Mouse (Mus musculus): ENCODE results near the gene Nol12.

Nol12 gene

GRCm38 (mm10) chr15:78934784-78935320 lies at the start of gene Nol12:
Gene Nol12, plus strand, starts transcription at chr15:78934933.
- DNase-seq, result peak; percentile 95

GRCm38 (mm10) chr15:78889401-78889853 lies 45.3 kb upstream of the Nol12 start:
- DNase-seq, result no peak

- no peak for DNase-seq
These were observed 42.3 kb upstream of the Nol12 start for GRCm38 (mm10) chr15:78892440-78892839.

- no peak for DNase-seq
These were observed 40.0 kb upstream of the Nol12 start for GRCm38 (mm10) chr15:78894726-78895125.

- no peak for DNase-seq
These were observed 39.0 kb upstream of the Nol12 start for GRCm38 (mm10) chr15:78895741-78896140.

- no peak for DNase-seq
These were observed 38.6 kb upstream of the Nol12 start for GRCm38 (mm10) chr15:78896149-78896548.

GRCm38 (mm10) chr15:78897488-78897887 lies 37.2 kb upstream of the Nol12 start:
- DNase-seq, result no peak

GRCm38 (mm10) chr15:78898507-78899001 lies 36.2 kb upstream of the Nol12 start:
- DNase-seq, result no peak

DNA sequence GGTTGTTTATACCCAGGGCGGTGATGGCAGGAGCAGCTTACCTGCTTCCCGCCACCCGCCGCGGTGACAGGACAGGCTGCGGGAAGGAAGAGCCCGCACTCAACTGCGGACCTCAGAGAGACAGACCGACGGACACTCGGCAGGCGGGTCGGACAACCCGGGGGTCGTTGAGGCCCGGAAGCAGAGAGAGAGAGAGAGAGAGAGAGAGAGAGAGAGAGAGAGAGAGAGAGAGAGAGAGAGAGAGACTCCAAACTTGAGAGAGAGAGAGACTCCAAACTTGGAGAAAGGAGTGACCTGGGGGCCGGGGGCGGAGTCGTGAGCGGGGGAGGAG lies 35.4 kb upstream of the Nol12 start, which contains the start of gene Gm49510:
Gm49510 (plus strand) TSS at position 259 of the 331 bp plus-strand sequence.
- no peak for DNase-seq

DNA sequence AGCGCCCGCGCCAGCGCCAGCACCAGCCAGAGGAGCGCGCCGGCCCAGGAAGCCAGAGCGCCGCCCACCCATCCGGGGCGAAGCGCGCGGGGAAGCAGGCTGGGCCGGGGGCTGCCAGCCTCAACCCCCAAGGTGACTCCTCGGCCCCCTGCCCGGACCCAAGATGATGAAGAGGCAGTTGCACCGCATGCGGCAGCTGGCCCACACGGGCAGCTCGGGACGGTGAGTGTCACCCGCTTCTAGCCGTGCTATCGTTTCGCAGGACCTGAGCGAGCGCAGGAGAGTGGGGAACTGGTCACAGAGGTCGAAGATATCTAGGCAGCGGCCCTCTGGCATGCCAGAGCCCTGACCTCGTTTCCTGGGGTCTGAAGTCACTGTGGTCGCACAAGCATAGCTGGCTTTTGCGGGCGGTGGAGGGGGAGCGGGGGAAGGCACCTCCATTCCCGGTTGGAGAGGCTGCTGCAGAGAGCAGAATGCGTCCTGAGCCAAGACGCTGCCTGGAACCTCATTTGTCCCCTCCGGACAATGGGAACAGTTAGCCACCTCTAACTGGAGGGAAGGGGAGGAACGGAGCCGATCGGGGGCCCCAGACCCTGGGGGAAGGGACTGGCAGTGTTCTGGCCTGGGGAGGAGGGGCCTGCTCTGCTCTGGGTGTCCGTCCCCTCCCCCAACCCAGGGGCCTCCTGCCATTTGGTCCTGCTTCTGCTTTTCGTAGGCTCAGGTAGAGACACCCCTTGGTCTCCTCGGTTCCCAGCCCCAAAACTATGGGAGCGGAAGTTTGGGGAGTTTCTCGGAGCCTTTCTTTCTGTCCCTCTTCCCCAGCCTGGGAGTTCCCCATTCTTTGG lies 34.8 kb upstream of the Nol12 start, which contains the start of gene Sh3bp1:
Sh3bp1 (plus strand) TSS at position 29 of the 845 bp plus-strand sequence.
- DNase-seq, result peak; percentile 74

- DNase-seq, result no peak
These were observed 33.9 kb upstream of the Nol12 start for GRCm38 (mm10) chr15:78900585-78901421.

DNA sequence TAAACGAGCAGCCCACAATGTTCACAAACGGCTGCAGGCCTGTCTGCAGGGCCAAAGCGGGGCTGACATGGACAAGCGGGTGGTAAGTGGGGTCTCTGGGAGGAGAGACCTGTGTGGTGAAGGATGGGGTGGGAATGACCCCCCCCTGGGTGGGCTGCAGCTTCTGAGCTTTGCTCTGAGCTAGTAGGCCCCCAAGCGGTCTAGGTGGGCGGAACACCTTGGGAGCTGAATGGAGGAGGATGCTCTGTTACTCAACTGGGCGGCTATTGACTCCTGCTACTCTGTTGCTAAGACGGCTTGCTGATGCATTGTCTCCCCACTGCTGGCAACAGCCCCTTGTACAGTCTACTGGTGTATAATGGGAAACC lies 33.3 kb upstream of the Nol12 start:
- no peak for DNase-seq

- DNase-seq, result peak; percentile 86
These were observed 31.5 kb upstream of the Nol12 start for GRCm38 (mm10) chr15:78903243-78903642.

- no peak for DNase-seq
These were observed 26.3 kb upstream of the Nol12 start for GRCm38 (mm10) chr15:78908399-78908798.

DNA sequence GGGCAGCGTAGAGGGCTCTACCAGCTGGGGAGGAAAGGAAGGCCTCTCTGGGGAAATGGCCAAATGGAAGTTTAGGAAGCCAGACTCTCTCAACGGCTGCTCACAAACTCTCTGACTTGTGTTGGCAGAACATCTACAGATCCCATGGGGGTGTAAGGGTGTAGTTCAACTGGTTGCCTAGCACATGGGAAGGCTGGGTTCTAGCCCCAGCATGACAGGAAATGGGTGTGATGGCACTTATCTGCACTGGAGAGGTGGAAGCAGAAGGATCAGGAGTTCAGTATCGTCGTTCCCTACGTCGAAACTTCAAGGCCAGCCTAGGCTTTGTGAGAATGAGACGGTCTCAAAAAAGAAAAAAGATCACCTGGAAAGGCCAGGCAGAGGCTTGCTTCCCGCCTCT lies 25.8 kb upstream of the Nol12 start:
- no peak for DNase-seq

- peak; percentile 76 for DNase-seq
These were observed 22.7 kb upstream of the Nol12 start for GRCm38 (mm10) chr15:78912040-78912439.

GRCm38 (mm10) chr15:78913632-78914090 lies 21.1 kb upstream of the Nol12 start, which contains the start of gene Pdxp:
Gene Pdxp, plus strand, starts transcription at chr15:78913919.
- peak; percentile 100 for DNase-seq

- DNase-seq, result no peak
These were observed 20.5 kb upstream of the Nol12 start for GRCm38 (mm10) chr15:78914091-78914822.

DNA sequence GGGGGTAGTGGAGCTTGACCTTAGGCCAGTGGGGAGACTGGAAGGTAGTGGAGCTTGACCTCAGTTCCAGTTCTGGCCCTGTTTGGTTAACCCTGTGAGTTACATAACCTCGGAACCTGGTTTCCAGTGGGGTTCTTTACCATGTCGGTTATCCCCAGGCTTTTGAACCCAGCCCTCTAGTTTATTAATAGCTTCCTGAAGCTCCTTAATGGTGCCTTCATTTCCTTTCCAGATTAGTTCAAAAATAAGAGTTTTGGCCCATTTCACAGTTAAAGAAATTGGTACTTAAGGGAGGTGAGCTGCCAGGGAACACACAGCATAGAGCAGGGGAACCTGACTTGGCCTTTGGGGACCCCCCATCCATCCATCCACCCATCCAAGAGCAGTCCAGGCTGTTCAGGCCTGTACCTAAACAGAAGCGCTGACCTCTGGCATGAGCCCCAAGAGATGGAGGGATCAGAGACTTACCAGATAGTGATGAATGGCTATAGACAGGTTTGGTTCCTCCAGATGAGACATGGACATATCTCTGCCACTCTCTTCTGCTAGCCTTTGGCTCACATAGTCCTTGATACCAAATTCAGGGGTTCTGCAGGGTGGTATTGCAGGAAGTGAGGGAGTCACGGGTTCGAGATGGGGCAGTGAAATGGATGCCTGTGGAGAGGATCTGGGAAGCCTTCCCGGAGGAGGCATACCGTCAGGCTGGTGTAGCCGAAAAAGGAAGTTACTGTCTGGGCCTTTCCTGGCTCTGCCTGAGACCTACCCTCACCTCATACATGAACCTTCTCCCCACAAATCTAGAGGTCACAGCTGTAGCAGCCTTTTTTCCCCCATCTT lies 19.7 kb upstream of the Nol12 start:
- no peak for DNase-seq

DNA sequence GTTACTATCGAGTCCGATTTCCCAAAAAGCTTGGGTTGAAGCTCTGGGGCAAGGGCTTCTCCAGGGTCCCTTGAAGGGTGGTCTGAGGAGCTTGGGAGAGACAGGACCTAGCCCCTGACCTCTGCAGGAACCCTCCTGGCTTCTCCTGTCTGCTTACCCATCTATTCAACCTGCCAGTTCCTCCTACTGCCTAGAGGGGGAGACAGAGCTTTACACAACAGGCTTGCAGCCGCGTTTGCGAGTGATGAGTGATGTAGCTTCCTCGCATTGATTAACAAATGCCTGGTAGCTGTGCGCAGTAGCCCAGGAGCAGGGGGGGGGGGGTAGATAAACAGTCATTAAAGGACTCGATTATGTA lies 19.1 kb upstream of the Nol12 start:
- peak; percentile 92 for DNase-seq

DNA sequence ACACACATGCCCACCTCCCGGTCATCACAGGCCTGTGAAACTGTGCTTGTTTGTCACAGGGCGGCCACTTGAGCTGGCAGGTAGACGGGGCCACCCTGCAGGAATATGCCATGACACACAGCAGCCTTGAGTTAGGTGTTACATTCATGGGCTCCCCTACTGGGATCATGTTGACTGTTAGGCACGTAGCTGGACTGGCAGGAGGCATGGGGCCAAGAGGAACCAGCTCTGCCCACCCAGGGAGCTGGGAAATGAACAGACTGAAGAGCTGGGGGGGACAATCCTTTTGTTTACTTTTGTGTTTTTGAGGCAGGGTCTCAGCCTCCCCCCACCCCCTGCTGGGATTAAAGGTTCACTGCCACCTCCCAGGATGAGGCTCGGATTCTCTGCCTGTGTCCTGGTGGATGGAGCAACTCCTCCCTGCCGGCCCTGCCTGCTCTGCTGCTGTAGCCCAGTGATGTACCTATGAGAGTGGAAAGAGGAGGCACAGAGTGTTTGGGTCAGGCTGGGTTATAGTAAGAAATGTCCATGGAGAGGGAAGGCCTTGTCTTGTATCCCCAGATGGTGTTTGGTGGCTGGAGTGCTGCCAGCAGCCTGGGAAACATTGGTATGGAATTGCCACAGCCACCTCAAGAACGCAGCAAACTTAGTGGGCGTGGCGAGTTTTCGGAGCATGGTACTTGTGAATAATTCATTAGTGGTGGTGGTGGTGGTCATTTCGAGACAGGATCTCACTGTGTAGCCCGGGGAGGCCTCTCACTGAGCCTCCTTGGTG lies 18.5 kb upstream of the Nol12 start:
- DNase-seq, result no peak

Measured in retina, postnatal 1 day (tissue).